Mouse (Mus musculus) liver, embryonic 13.5 days (tissue): ENCODE data around the gene Uhrf2. TPM values are rescaled to one million over a fixed set of nuclear protein-coding genes. Genes with fewer than 3 reads are reported as not detected.

Experiments used
- ATAC-seq: fragments of 200-750 bp; cut with Nextera tagmentation; 2 replicates; pipeline ENCODE4 v1.8.0; 2017; ENCODE audit warnings: low read depth, mild to moderate bottlenecking, moderate number of reproducible peaks, moderate library complexity
- DNase-seq: peaks from one replicate; pipeline ENCODE4 v3.0.0; 2022
- H3K27ac ChIP-seq: fragments of 300-500 bp; sonication (generic); 2 replicates; pipeline ENCODE4 v1.5.1; 2015; ENCODE audit warnings: moderate library complexity, mild to moderate bottlenecking, inconsistent platforms
- H3K27me3 ChIP-seq: fragments of 300-500 bp; sonication (generic); 2 replicates; pipeline ENCODE4 v1.6.1; 2015; ENCODE audit warnings: mild to moderate bottlenecking, inconsistent platforms
- H3K36me3 ChIP-seq: fragments of 300-500 bp; sonication (generic); 2 replicates; pipeline ENCODE4 v1.6.1; 2015; ENCODE audit warnings: mild to moderate bottlenecking, inconsistent platforms
- H3K4me1 ChIP-seq: fragments of 300-500 bp; sonication (generic); replicated peaks from 2 replicates; pipeline ENCODE4 v1.6.1; 2015; ENCODE audit warnings: inconsistent platforms
- H3K4me2 ChIP-seq: fragments of 300-500 bp; sonication (generic); 2 replicates; pipeline ENCODE4 v1.6.1; 2015; ENCODE audit warnings: inconsistent platforms, mild to moderate bottlenecking, moderate library complexity
- H3K4me3 ChIP-seq: fragments of 300-500 bp; sonication (generic); replicated peaks from 2 replicates; pipeline ENCODE4 v1.5.1; 2015; ENCODE audit warnings: mild to moderate bottlenecking, inconsistent platforms
- H3K9ac ChIP-seq: fragments of 300-500 bp; sonication (generic); 2 replicates; pipeline ENCODE4 v1.6.1; 2015; ENCODE audit warnings: mild to moderate bottlenecking, inconsistent platforms
- H3K9me3 ChIP-seq: fragments of 300-500 bp; sonication (generic); replicated peaks from 2 replicates; pipeline ENCODE4 v1.6.1; 2016; ENCODE audit warnings: inconsistent platforms
- WGBS: fragments of 180-500 bp; shearing (Covaris S2); methylation state at CpG from one replicate; pipeline ENCODE4 v1.1.7; 2015; ENCODE audit not compliant: insufficient replicate concordance; 5-methylcytosine and 5-hydroxymethylcytosine counted together
- polyA plus RNA-seq: library from polyadenylated mRNA; unstranded; fragments of >200 nt; fragmentation: Nextera tagmentation; extraction: Ambion mirVana; gene quantifications from 2 replicates; pipeline ENCODE4 v1.2.1, GENCODE M21; 2015

The Uhrf2 gene
- polyA plus RNA-seq, result 30.5 and 31.3 TPM in 2 replicates

DNA sequence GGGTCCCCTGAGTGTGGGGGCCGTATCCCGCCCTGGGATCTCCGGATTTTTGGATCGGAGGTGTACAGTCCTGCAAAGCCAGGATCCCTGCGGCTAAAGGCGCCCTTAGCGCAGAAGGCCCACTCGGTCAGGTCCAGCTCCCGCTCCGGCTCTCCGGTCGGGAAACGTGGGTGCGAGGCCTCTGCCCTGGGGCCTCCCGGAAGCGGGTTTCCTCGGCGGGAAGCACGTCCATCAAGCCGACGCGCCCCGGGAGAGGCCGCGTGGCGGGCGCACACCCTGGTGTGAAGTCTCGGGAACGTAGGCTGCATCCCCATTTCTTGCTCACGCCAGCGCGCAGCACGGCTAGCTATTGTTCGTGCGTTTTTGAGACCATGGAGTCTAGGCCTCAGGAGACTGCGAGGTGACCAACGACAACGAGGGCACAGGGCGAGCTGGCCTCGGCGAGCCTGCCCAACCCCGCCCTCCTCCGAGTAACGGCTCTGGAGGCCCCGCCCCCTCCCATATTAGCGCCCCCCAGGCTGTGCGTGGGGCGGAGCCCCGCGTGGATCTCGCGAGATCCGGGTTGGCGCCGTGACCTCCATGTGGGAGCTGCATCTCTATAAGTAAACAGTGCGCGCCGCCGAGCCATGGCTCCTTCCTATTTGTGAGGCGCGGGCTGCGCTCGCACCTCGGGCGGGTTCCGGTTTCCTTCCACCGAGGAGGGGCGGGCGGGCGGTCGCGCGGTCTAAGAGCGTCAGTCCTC, at the start of gene Uhrf2:
Uhrf2 (plus strand) TSS at position 620 of the 742 bp plus-strand sequence.
- ATAC-seq, result peak; percentile 93

DNA sequence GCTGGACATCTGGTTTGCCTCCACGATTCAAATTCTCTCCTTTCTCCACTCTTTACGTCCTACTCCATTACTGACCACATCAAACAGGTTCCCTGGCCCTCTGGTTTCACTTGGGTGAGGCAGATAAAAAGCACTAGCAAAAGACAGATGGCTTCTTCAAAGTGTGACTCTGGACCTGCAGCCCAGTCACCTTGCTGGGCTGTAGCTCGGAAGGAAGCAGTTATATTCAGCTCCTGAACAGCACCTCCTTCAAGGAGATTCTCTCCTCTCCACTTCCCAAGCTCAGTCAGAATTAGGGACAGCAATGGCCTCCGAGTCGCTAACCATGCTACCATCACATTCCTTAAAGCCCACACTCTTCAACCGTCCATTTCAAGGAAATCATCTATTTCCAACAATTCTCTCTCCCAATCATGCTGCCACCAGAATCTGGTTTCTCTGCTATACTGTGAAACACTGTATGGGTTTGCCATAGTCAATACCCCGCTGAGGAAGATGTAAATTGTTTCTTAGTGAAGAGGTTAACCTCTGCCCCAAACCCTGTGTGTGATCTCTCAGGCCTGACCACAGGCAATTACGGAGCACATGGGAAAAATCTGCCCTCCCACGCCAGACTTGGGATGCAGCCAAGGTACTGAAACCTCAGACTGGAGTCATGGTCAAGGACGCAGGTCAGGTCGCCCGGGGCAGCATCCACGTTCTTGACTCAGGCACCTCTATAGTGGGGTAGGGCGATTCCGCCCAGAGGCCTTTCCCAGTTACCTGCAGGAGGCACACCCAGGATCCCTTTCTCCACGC, 45.9 kb upstream of the Uhrf2 start:
- ATAC-seq (no peak), DNase-seq (no peak)
- no peaks in the 10 kb centered on the region for H3K27me3 ChIP-seq
- no peaks in the 10 kb centered on the region for H3K36me3 ChIP-seq
- no peak overlapping the region for H3K9ac ChIP-seq
- no peaks in the 10 kb centered on the region for H3K9me3 ChIP-seq
- H3K4me1 ChIP-seq, result no peaks in the 10 kb centered on the region
- 67% methylated on average over 16 of the region's 16 CpGs for WGBS
- H3K4me2 ChIP-seq, result no peak overlapping the region
- no peak overlapping the region for H3K27ac ChIP-seq
- no peak overlapping the region for H3K4me3 ChIP-seq

More for the DNA sequence above, at the start of gene Uhrf2:
- no peaks in the 10 kb centered on the region for H3K9me3 ChIP-seq
- peak within 1 kb of the TSS; percentile 99 for H3K4me3 ChIP-seq
- peak within 1 kb of the TSS; percentile 90 for H3K4me2 ChIP-seq
- peak within 1 kb of the TSS; percentile 99 for H3K9ac ChIP-seq
- peak; percentile 86 for DNase-seq
- WGBS, result 4% methylated on average over 74 of the region's 74 CpGs
- H3K27me3 ChIP-seq, result no peaks in the 10 kb centered on the region
- H3K27ac ChIP-seq, result peak within 1 kb of the TSS; percentile 92
- H3K36me3 ChIP-seq, result no peaks in the 10 kb centered on the region; the same call in 1 of the 2 replicates
- peaks cover 39% of the 10 kb centered on the region for H3K4me1 ChIP-seq

DNA sequence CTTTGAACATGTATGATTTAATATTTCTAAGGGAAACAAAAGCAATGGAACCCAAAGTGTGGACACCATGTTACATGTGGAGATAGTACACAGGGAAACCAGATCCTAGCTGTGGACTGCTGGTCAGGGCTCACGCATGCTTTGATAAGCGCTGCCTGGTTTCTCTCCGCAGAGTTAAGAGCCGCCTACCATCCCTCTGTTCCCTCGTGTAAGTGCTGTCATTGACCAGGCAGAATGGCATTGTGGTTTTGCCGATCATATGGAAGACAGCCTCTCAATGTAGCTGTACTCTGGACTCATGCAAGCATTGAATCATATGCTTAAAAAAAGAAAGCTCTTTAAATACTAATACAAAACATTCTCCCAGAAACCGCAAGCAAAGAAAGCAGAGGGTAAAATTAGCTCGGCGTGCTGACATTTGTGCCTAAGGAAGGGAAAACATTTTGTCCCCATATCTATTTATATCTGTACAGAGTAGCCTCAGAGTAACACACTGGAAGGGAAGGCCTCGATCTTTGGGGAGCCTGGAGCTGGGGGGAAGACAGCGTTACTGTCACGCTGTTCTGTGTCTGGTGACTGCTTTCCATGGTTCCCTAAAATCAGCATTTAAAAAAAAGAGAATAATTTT, 43.7 kb upstream of the Uhrf2 start:
- no peak overlapping the region for H3K4me3 ChIP-seq
- H3K9me3 ChIP-seq, result no peaks in the 10 kb centered on the region
- no peak for DNase-seq
- no peaks in the 10 kb centered on the region for H3K4me1 ChIP-seq
- H3K4me2 ChIP-seq, result no peak overlapping the region
- H3K27ac ChIP-seq, result no peak overlapping the region
- H3K36me3 ChIP-seq, result no peaks in the 10 kb centered on the region
- 68% methylated on average over 12 of the region's 12 CpGs for WGBS
- H3K27me3 ChIP-seq, result no peaks in the 10 kb centered on the region
- ATAC-seq, result no peak
- H3K9ac ChIP-seq, result no peak overlapping the region

DNA sequence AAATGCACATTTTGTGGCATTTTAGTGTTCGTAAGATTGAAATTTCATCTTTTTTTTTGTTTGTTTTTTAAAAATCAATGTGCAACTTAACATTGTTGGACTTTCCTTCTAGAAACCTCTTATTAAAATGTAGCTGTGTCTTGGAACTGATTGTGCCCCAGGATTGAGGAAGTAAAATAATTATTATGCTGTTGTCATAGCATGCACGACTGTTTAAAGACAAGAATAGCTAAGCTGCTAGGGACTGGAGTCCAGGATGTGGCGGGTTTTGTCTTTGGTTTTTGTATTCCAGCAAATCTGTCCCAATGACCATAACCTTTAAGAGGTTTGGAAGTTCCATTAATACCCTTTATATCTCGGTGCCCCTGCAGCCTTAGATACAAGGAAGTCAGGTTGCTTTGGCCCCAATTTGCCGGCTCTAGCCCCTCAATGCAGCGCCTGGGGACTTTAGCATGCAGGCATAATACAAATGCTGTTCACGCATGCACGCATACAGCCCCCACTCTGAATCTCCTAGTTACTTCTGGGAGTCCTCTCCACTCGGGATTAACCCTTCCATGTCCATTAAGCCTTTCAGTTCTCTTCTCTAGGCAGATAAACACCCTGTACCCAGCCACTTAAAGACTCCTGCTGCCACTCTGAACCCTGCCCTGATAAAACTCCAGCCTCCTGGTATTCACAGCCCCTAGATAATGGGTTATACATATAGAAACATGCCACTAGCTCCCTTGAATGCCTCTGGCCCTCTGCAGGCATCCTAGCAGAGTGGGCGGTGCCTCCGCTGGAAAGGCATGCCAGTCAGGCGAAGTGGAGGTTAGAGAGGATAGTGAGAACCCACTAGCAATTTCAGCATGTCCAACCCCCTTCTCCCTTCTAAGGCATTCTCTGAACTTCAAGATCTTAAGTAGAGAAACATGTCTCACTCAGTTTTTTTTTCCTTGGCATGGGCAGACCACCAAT, 29.6 kb upstream of the Uhrf2 start:
- ATAC-seq (no peak), DNase-seq (no peak)
- H3K27me3 ChIP-seq, result no peaks in the 10 kb centered on the region
- no peak overlapping the region for H3K9ac ChIP-seq
- no peaks in the 10 kb centered on the region for H3K4me1 ChIP-seq
- no peak overlapping the region for H3K4me2 ChIP-seq
- no peak overlapping the region for H3K27ac ChIP-seq
- H3K4me3 ChIP-seq, result no peak overlapping the region
- no peaks in the 10 kb centered on the region for H3K9me3 ChIP-seq
- WGBS, result 62% methylated on average over 12 of the region's 12 CpGs
- H3K36me3 ChIP-seq, result no peaks in the 10 kb centered on the region

DNA sequence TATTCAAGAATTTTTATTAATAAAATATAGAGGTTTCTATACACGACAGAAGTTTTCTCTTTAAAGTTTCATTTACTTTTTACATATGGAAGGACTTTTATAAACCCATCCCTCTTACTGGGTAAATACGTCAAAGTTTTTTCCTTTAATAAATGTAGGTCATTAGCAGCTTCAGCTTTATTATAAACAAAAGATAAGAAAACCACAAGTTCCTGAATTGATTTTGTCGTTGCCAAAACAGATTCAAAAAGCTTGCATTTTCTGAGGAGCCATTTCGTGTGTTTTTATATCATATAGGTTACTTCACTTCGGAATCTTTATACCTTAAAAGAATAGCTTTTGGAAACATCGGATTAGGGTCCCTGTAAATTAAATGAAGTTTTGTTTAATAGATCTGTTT, 28.8 kb upstream of the Uhrf2 start:
- Histone ChIP-seq H3K36me3 (no peaks in the 10 kb centered on the region), H3K27me3 (no peaks in the 10 kb centered on the region), H3K4me2 (no peak overlapping the region), H3K9me3 (no peaks in the 10 kb centered on the region), H3K4me3 (no peak overlapping the region), H3K4me1 (no peaks in the 10 kb centered on the region), H3K27ac (no peak overlapping the region), H3K9ac (no peak overlapping the region)
- no peak for DNase-seq
- ATAC-seq, result no peak
- 50% methylated on average over 6 of the region's 6 CpGs for WGBS

DNA sequence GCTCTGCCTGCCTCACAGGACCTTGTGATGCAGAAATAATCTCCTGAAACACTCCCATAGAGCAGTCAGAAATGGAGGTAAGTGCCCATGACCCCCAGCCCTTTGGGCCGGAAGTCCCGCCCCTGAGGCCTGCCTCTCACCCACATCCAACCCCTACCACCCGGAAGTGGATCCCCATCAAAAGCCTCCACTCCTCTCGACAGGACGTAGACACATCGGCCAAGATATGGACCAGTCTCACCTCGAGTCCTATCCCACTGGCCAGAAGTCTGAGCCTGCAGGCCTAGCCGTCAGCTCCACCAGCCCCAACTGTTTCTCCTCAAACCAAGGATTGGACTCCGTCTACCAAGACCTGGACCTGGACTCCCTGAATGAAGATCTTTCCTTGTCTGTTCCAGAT, 26.7 kb upstream of the Uhrf2 start, which contains the start of gene Trpd52l3:
Trpd52l3 (plus strand) TSS at position 170 of the 400 bp plus-strand sequence.
- ATAC-seq (no peak), DNase-seq (no peak)
- H3K4me1 ChIP-seq, result no peaks in the 10 kb centered on the region
- H3K27me3 ChIP-seq, result no peaks in the 10 kb centered on the region
- no peak within 1 kb of the TSS for H3K9ac ChIP-seq
- no peaks in the 10 kb centered on the region for H3K36me3 ChIP-seq
- WGBS, result 71% methylated on average over 9 of the region's 9 CpGs
- H3K27ac ChIP-seq, result no peak within 1 kb of the TSS
- no peak within 1 kb of the TSS for H3K4me3 ChIP-seq
- no peak within 1 kb of the TSS for H3K4me2 ChIP-seq
- H3K9me3 ChIP-seq, result no peaks in the 10 kb centered on the region

DNA sequence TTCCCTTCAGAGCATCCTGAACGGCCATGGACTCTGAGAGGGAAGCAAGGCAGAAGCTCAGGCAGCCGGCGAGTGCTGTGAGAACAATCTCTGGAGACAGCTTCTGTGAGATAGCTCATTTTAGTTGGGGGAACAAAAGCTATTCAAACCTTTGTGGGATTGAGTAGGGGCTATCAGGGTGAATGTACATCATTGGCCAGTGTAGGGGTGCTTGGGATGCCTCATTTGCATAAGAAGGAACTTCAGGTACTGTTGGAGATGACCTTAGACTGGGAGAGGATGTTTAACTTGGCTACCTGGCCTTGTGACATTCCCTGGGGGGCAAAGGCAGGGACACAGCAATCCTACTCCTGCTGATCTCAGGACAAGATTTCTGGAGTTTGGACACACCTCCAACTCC, 23.9 kb upstream of the Uhrf2 start:
- no peaks in the 10 kb centered on the region for H3K27me3 ChIP-seq
- DNase-seq, result no peak
- H3K4me2 ChIP-seq, result no peak overlapping the region
- no peaks in the 10 kb centered on the region for H3K9me3 ChIP-seq
- no peak overlapping the region for H3K9ac ChIP-seq
- peaks cover 7% of the 10 kb centered on the region for H3K4me1 ChIP-seq
- H3K27ac ChIP-seq, result no peak overlapping the region
- no peak for ATAC-seq
- 63% methylated on average over 3 of the region's 3 CpGs for WGBS
- no peaks in the 10 kb centered on the region for H3K36me3 ChIP-seq
- no peak overlapping the region for H3K4me3 ChIP-seq

DNA sequence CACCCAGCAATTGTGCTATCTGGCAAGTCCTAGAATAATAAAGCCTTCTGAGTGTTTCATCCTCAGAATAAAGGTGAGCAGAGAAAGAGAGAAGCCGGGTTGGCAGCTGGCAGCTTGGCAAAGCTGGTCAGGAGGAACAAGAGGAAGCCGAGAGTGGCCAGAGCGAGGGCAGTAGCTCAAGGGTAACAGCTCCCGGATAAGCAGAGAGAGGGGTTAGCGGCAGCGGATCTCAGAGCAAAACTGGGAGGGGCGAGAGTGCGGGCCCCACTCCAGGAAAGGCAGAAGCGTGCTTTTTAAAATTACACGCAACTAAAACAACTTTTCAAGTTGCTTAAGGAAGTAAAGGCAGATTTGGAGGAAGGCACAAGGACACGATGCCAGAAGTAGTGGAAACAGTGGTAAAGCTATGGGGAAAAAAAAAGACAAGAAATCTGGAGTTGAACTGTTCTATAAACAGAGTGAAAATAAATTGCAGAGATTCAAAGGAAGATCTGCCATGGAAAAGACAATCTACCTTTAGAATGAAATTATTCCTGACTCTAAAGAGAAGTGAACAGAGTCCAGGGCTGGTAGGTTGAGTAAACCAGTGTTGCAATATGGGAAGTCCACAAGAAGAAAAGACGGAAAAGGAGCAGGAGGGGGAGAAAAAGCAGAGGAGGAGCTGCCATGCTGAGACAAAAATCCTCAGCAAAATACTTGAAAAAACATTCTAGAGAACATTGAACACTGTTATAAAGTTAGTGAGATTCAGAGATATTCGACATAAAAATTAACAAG, 19.6 kb upstream of the Uhrf2 start:
- no peak for DNase-seq
- H3K9ac ChIP-seq, result no peak overlapping the region
- no peaks in the 10 kb centered on the region; the same call in 1 of the 2 replicates for H3K27me3 ChIP-seq
- no peak overlapping the region for H3K4me3 ChIP-seq
- WGBS, result 47% methylated on average over 13 of the region's 13 CpGs
- no peaks in the 10 kb centered on the region for H3K36me3 ChIP-seq
- H3K27ac ChIP-seq, result no peak overlapping the region
- no peak overlapping the region for H3K4me2 ChIP-seq
- H3K4me1 ChIP-seq, result peaks cover 10% of the 10 kb centered on the region
- no peak for ATAC-seq
- H3K9me3 ChIP-seq, result no peaks in the 10 kb centered on the region

DNA sequence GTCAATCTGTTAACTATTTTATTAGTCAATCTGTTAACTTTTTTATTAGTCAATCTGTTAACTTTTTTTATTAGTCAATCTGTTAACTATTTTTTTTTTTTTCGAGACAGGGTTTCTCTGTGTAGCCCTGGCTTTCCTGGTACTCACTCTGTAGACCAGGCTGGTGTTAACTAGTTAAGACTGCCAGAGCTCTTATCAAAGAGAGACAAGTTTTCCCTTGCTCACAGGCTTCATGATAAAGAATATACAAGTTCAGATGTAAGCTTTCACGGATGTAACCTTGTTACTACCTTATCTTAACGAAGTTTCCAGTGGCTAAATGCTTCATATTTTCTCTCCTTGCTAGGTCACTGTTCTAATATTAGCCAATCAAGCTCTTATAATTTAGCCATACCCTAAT, 16.0 kb upstream of the Uhrf2 start:
- H3K4me1 ChIP-seq, result peaks cover 10% of the 10 kb centered on the region
- ATAC-seq, result peak; percentile 72
- no peak for DNase-seq
- H3K36me3 ChIP-seq, result no peaks in the 10 kb centered on the region
- no peak overlapping the region for H3K9ac ChIP-seq
- no peaks in the 10 kb centered on the region; the same call in 1 of the 2 replicates for H3K27me3 ChIP-seq
- no peak overlapping the region for H3K27ac ChIP-seq
- H3K9me3 ChIP-seq, result no peaks in the 10 kb centered on the region
- WGBS, result 20% methylated on average over 3 of the region's 3 CpGs
- no peak overlapping the region for H3K4me2 ChIP-seq
- H3K4me3 ChIP-seq, result no peak overlapping the region

DNA sequence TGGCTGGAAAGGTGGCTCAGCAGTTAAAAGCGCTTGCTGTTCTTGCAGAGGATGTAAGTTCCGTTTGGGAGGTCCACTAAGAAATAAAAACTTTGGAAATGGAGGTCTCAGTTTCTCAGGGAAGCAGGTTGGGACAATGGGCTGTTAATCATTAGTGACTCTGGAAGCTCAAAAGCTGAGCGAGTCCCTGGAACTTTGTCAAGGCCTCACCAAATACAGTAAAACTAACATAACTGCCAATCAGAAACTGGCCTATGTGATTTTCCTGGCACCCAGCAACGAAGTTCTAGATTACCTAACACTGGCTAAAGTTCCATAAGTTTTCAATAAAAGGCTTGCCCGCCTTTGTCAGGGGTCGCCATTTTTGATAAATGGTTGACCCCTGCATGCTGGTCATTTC, 14.2 kb upstream of the Uhrf2 start:
- H3K4me3 ChIP-seq, result no peak overlapping the region
- WGBS, result 62% methylated on average over 6 of the region's 6 CpGs
- peaks cover 4% of the 10 kb centered on the region; the same call in 1 of the 2 replicates for H3K4me1 ChIP-seq
- H3K27ac ChIP-seq, result no peak overlapping the region
- ATAC-seq (no peak), DNase-seq (no peak)
- H3K4me2 ChIP-seq, result no peak overlapping the region
- H3K9me3 ChIP-seq, result no peaks in the 10 kb centered on the region
- H3K27me3 ChIP-seq, result no peaks in the 10 kb centered on the region; the same call in 1 of the 2 replicates
- no peaks in the 10 kb centered on the region for H3K36me3 ChIP-seq
- no peak overlapping the region for H3K9ac ChIP-seq
